Comparison of ENCODE assay signal across 9 mouse cellular contexts in genomic region chr14:55879623-55880022, GRCm38 (mm10). TPM values are rescaled to one million over a fixed set of nuclear protein-coding genes. Genes with fewer than 3 reads are reported as not detected.
DNase-seq lines count a peak whose midpoint lies in the region; TF ChIP-seq lines count a peak whose summit lies in the region.
"Had no signal": no experiment of that assay in that cellular context is flagged by ENCODE, and none has a peak within 500 bp of the region (broad histone marks: within the 10 kb centered on the region; RNA-seq: fewer than 3 reads in every experiment).

No protein-coding gene starts in this region.

- no peak for TF ChIP-seq POLR2A in cortical plate, adult 2 months (IDR thresholded peaks at IDR 0.05; ENCODE audit: extremely low read depth, insufficient read depth, low read length)

- no peaks in the 10 kb centered on the region for H3K4me1 ChIP-seq in cortical plate, adult 2 months (ENCODE audit: control insufficient read depth, insufficient read depth, low read length)

- peak; percentile 63 for DNase-seq in ovary, postnatal 14 days (ENCODE audit: low spot score)
- DNase-seq in ovary, postnatal 10 days (ENCODE audit: low spot score): no peak
- peak; percentile 84 for DNase-seq in ZHBTc4 (ENCODE audit: low read depth, low spot score)
- peak; percentile 87 for DNase-seq in heart, postnatal 4 days
- peak; percentile 70 to 88 for DNase-seq in left cerebral cortex, postnatal 25 days (ENCODE audit: low spot score in 2 of 2)
- peak; percentile 77 for DNase-seq in retina, postnatal 7 days (ENCODE audit: low read depth, low spot score)
- DNase-seq in yolk sac, embryonic 10.5 days (ENCODE audit: low spot score): no peak

- peak; percentile 87 for TF ChIP-seq CTCF in cortical plate, adult 2 months (IDR thresholded peaks at IDR 0.05; ENCODE audit: extremely low read depth, insufficient read depth, low read length)

- intact Hi-C loops in left cerebral cortex, postnatal 25 days (cut with DNase I): no loop called here

- H3K27ac ChIP-seq in cortical plate, adult 2 months (ENCODE audit: insufficient read depth, low read length): no peak overlapping the region
- H3K27ac ChIP-seq: heart, embryonic 13.5 days had no signal

- H3K4me3 ChIP-seq in cortical plate, adult 2 months (ENCODE audit: insufficient read depth, low read length): no peak overlapping the region
- H3K4me3 ChIP-seq: heart, embryonic 13.5 days had no signal

RNA-seq across cellular contexts. Expression of gene Cbln3, which starts 4.6 kb away (rescaled TPM):
- 0.42 and 0.68 TPM in 2 replicates for polyA plus RNA-seq in cortical plate, adult 2 months (2012; rRNA removed)
- total RNA-seq in heart, postnatal 4 days (2021): under 1 TPM; 0.62 to 0.65 TPM
- under 1 TPM; 0.14 to 0.25 TPM for total RNA-seq in left cerebral cortex, postnatal 25 days (2021)

RNA-seq across cellular contexts. Expression of gene Khnyn, which starts 5.1 kb away (rescaled TPM):
- 11.4 TPM in 2 replicates for polyA plus RNA-seq in cortical plate, adult 2 months (2012; rRNA removed)
- total RNA-seq in heart, postnatal 4 days (2021): 10 to 100 TPM; 11.6 to 12.0 TPM
- total RNA-seq in left cerebral cortex, postnatal 25 days (2021): 10 to 100 TPM; 10.1 to 10.7 TPM

RNA-seq across cellular contexts. Expression of gene Sdr39u1, which starts 20.5 kb away (rescaled TPM):
- 147 and 150 TPM in 2 replicates for polyA plus RNA-seq in cortical plate, adult 2 months (2012; rRNA removed)
- 10 to 100 TPM; 57.0 to 61.3 TPM for total RNA-seq in heart, postnatal 4 days (2021)
- total RNA-seq in left cerebral cortex, postnatal 25 days (2021): 10 to 100 TPM; 96.3 to 96.9 TPM

RNA-seq across cellular contexts. Expression of gene Nynrin, which starts 25.8 kb away (rescaled TPM):
- 2.6 and 2.8 TPM in 2 replicates for polyA plus RNA-seq in cortical plate, adult 2 months (2012; rRNA removed)
- 10 to 100 TPM; 36.0 to 36.3 TPM for total RNA-seq in heart, postnatal 4 days (2021)
- 10 to 100 TPM in 1 of 2 experiments, 1 to 10 TPM in 1; 6.5 to 10.5 TPM for total RNA-seq in left cerebral cortex, postnatal 25 days (2021)

RNA-seq across cellular contexts. Expression of gene Nfatc4, which starts 56.7 kb away (rescaled TPM):
- 1.8 and 2.0 TPM in 2 replicates for polyA plus RNA-seq in cortical plate, adult 2 months (2012; rRNA removed)
- 10 to 100 TPM; 12.7 to 13.3 TPM for total RNA-seq in heart, postnatal 4 days (2021)
- total RNA-seq in left cerebral cortex, postnatal 25 days (2021): 1 to 10 TPM; 1.3 to 2.6 TPM

Comparison
In these comparisons a context has a peak if more than half of its experiments do, and no peak if none do; other contexts are left out.
1. DNase-seq: peak in ovary, postnatal 14 days (single experiment), ZHBTc4 (single experiment), heart, postnatal 4 days (single experiment), left cerebral cortex, postnatal 25 days (2 of 2) and retina, postnatal 7 days (single experiment); none in ovary, postnatal 10 days (single experiment) and yolk sac, embryonic 10.5 days (single experiment).